Mouse (Mus musculus): ENCODE measurements around the gene Nckap1. TPM values are rescaled to one million over a fixed set of nuclear protein-coding genes. Genes with fewer than 3 reads are reported as not detected.

The Nckap1 gene
- 12.9 and 14.7 TPM in 2 replicates for polyA plus RNA-seq (2015; fragmentation: Nextera tagmentation; extraction: Ambion mirVana)

- no peaks in the 10 kb centered on the region for H3K36me3 ChIP-seq (replicated peaks)
- H3K9me3 ChIP-seq (replicated peaks): no peaks in the 10 kb centered on the region
- H3K27me3 ChIP-seq: peaks cover 49% of the 10 kb centered on the region
- under 1% methylated on average over 87 of the region's 88 CpGs for WGBS (ENCODE audit: insufficient replicate concordance)
- H3K4me3 ChIP-seq (replicated peaks): peak within 1 kb of the TSS; percentile 84
- peak within 1 kb of the TSS; percentile 91 for H3K4me2 ChIP-seq
- peak; percentile 93 for ATAC-seq (ENCODE audit: insufficient read depth)
- H3K27ac ChIP-seq (replicated peaks): peak within 1 kb of the TSS; percentile 90
- H3K9ac ChIP-seq: peak within 1 kb of the TSS; percentile 82
- H3K4me1 ChIP-seq (replicated peaks): peaks cover 20% of the 10 kb centered on the region
Measured at GRCm38 (mm10) chr2:80581043-80581711, at the start of gene Nckap1. Gene Nckap1 (minus strand): TSS chr2:80581380.

GRCm38 (mm10) chr2:80624523-80624922 lies 43.3 kb upstream of the Nckap1 start:
- Histone ChIP-seq H3K27me3 (no peaks in the 10 kb centered on the region), H3K4me2 (no peak overlapping the region), H3K36me3 (replicated peaks) (peaks cover 9% of the 10 kb centered on the region; the same call in 1 of the 2 replicates), H3K9ac (no peak overlapping the region), H3K4me3 (replicated peaks) (no peak overlapping the region), H3K27ac (replicated peaks) (no peak overlapping the region), H3K4me1 (replicated peaks) (no peaks in the 10 kb centered on the region), H3K9me3 (replicated peaks) (no peaks in the 10 kb centered on the region)
- ATAC-seq (ENCODE audit: insufficient read depth): no peak
- 77% methylated on average over 4 of the region's 4 CpGs for WGBS (ENCODE audit: insufficient replicate concordance)

GRCm38 (mm10) chr2:80621921-80622320 lies 40.7 kb upstream of the Nckap1 start:
- whole genome bisulfite sequencing (ENCODE audit: insufficient replicate concordance): 77% methylated on average over 3 of the region's 3 CpGs
- no peak overlapping the region for H3K4me3 ChIP-seq (replicated peaks)

GRCm38 (mm10) chr2:80618991-80619390 lies 37.8 kb upstream of the Nckap1 start:
- no peaks in the 10 kb centered on the region for H3K27me3 ChIP-seq
- peaks cover 11% of the 10 kb centered on the region; the same call in 1 of the 2 replicates for H3K4me1 ChIP-seq (replicated peaks)
- H3K9ac ChIP-seq: no peak overlapping the region
- no peak overlapping the region for H3K27ac ChIP-seq (replicated peaks)
- no peaks in the 10 kb centered on the region for H3K36me3 ChIP-seq (replicated peaks)
- no peaks in the 10 kb centered on the region for H3K9me3 ChIP-seq (replicated peaks)
- 70% methylated on average over 3 of the region's 3 CpGs for WGBS (ENCODE audit: insufficient replicate concordance)
- ATAC-seq (ENCODE audit: insufficient read depth): no peak
- H3K4me3 ChIP-seq (replicated peaks): no peak overlapping the region
- no peak overlapping the region for H3K4me2 ChIP-seq

More at GRCm38 (mm10) chr2:80621921-80622320, 40.7 kb upstream of the Nckap1 start:
- Histone ChIP-seq H3K27me3 (no peaks in the 10 kb centered on the region), H3K9me3 (replicated peaks) (no peaks in the 10 kb centered on the region), H3K4me1 (replicated peaks) (peaks cover 8% of the 10 kb centered on the region; the same call in 1 of the 2 replicates), H3K36me3 (replicated peaks) (peaks cover 8% of the 10 kb centered on the region; the same call in 1 of the 2 replicates), H3K4me2 (no peak overlapping the region), H3K9ac (no peak overlapping the region), H3K27ac (replicated peaks) (no peak overlapping the region)
- ATAC-seq (ENCODE audit: insufficient read depth): no peak

GRCm38 (mm10) chr2:80616854-80617737 lies 35.9 kb upstream of the Nckap1 start, which contains the start of the genes Dusp19 and Nup35:
Gene Dusp19 (plus strand): TSS chr2:80617045.
Gene Nup35 (plus strand): TSS chr2:80617236.
- peak; percentile 99 for ATAC-seq (ENCODE audit: insufficient read depth)
- Histone ChIP-seq H3K4me2 (peak within 1 kb of the TSS; percentile 80), H3K36me3 (replicated peaks) (no peaks in the 10 kb centered on the region), H3K4me3 (replicated peaks) (peak within 1 kb of the TSS; percentile 67), H3K4me1 (replicated peaks) (peaks cover 11% of the 10 kb centered on the region; the same call in 1 of the 2 replicates), H3K9me3 (replicated peaks) (no peaks in the 10 kb centered on the region), H3K27me3 (no peaks in the 10 kb centered on the region), H3K9ac (peak within 1 kb of the TSS; percentile 54), H3K27ac (replicated peaks) (peak within 1 kb of the TSS; percentile 60)
- WGBS (ENCODE audit: insufficient replicate concordance): 1% methylated on average over 21 of the region's 21 CpGs

GRCm38 (mm10) chr2:80612796-80613195 lies 31.6 kb upstream of the Nckap1 start:
- Histone ChIP-seq H3K27me3 (no peaks in the 10 kb centered on the region), H3K9ac (no peak overlapping the region), H3K4me3 (replicated peaks) (no peak overlapping the region), H3K27ac (replicated peaks) (no peak overlapping the region), H3K4me2 (no peak overlapping the region), H3K9me3 (replicated peaks) (no peaks in the 10 kb centered on the region), H3K4me1 (replicated peaks) (peaks cover 8% of the 10 kb centered on the region; the same call in 1 of the 2 replicates), H3K36me3 (replicated peaks) (no peaks in the 10 kb centered on the region)
- 56% methylated on average over 2 of the region's 2 CpGs for WGBS (ENCODE audit: insufficient replicate concordance)
- no peak for ATAC-seq (ENCODE audit: insufficient read depth)

GRCm38 (mm10) chr2:80612286-80612685 lies 31.1 kb upstream of the Nckap1 start:
- Histone ChIP-seq H3K9ac (no peak overlapping the region), H3K9me3 (replicated peaks) (no peaks in the 10 kb centered on the region), H3K27me3 (no peaks in the 10 kb centered on the region), H3K4me2 (no peak overlapping the region), H3K4me1 (replicated peaks) (0 out of 2 replicates have a peak, but pooled peaks cover 4% of the 10 kb centered on the region), H3K27ac (replicated peaks) (no peak overlapping the region), H3K36me3 (replicated peaks) (no peaks in the 10 kb centered on the region), H3K4me3 (replicated peaks) (no peak overlapping the region)
- WGBS (ENCODE audit: insufficient replicate concordance): 53% methylated on average over 1 of the region's 1 CpGs
- ATAC-seq (ENCODE audit: insufficient read depth): no peak

GRCm38 (mm10) chr2:80603771-80604426 lies 22.7 kb upstream of the Nckap1 start:
- Histone ChIP-seq H3K36me3 (replicated peaks) (no peaks in the 10 kb centered on the region), H3K4me1 (replicated peaks) (no peaks in the 10 kb centered on the region), H3K4me2 (no peak overlapping the region), H3K4me3 (replicated peaks) (no peak overlapping the region), H3K27ac (replicated peaks) (no peak overlapping the region), H3K9me3 (replicated peaks) (no peaks in the 10 kb centered on the region), H3K27me3 (no peaks in the 10 kb centered on the region), H3K9ac (no peak overlapping the region)
- 85% methylated on average over 19 of the region's 19 CpGs for WGBS (ENCODE audit: insufficient replicate concordance)
- ATAC-seq (ENCODE audit: insufficient read depth): no peak

DNA sequence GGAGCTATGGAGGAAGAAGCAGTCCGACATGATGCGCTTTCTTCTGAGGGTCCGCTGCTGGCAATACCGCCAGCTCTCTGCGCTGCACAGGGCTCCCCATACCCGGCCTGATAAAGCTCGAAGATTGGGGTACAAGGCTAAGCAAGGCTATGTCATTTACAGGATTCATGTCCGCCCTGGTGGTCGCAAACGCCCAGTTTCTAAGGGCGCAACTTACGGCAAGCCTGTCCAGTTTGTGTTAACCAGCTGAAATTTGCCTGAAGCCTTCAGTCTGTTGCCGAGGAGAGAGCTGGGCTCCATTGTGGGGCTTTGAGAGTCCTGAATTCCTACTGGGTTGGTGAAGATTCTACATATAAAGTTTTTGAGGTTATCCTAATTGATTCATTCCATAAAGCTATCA lies 21.6 kb upstream of the Nckap1 start:
- 78% methylated on average over 13 of the region's 13 CpGs for WGBS (ENCODE audit: insufficient replicate concordance)
- Histone ChIP-seq H3K4me2 (no peak overlapping the region), H3K27me3 (no peaks in the 10 kb centered on the region), H3K9me3 (replicated peaks) (no peaks in the 10 kb centered on the region), H3K27ac (replicated peaks) (no peak overlapping the region), H3K4me3 (replicated peaks) (no peak overlapping the region), H3K4me1 (replicated peaks) (no peaks in the 10 kb centered on the region), H3K9ac (no peak overlapping the region), H3K36me3 (replicated peaks) (no peaks in the 10 kb centered on the region)
- ATAC-seq (ENCODE audit: insufficient read depth): no peak

- no peaks in the 10 kb centered on the region for H3K36me3 ChIP-seq (replicated peaks)
- H3K27me3 ChIP-seq: no peaks in the 10 kb centered on the region
- H3K4me2 ChIP-seq: no peak overlapping the region
- H3K9me3 ChIP-seq (replicated peaks): no peaks in the 10 kb centered on the region
- no peak overlapping the region for H3K4me3 ChIP-seq (replicated peaks)
- ATAC-seq (ENCODE audit: insufficient read depth): no peak
- H3K9ac ChIP-seq: no peak overlapping the region
- H3K27ac ChIP-seq (replicated peaks): no peak overlapping the region
- H3K4me1 ChIP-seq (replicated peaks): no peaks in the 10 kb centered on the region
Measured at GRCm38 (mm10) chr2:80600611-80601010, 19.4 kb upstream of the Nckap1 start.

DNA sequence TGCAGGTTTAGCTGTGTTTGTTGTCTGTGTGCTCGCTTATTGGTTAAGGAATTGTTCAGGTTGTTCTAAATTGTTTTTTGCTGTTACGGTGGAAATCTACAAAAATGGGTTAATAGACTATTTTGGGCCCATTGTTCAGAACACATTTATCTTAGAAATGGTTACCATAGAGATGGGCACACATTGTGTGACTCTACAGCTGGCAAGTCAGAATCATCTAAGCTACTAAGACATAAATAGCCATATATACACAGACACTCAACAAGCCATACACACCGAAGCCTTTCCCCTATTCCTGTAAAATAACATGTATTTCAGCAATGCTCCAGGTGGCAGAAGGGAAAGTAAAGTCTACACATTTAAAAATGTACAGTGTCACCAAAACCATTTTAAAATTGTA lies 18.7 kb upstream of the Nckap1 start:
- Histone ChIP-seq H3K4me3 (replicated peaks) (no peak overlapping the region), H3K4me1 (replicated peaks) (no peaks in the 10 kb centered on the region), H3K27ac (replicated peaks) (no peak overlapping the region), H3K36me3 (replicated peaks) (no peaks in the 10 kb centered on the region), H3K27me3 (no peaks in the 10 kb centered on the region), H3K9ac (no peak overlapping the region), H3K9me3 (replicated peaks) (no peaks in the 10 kb centered on the region), H3K4me2 (no peak overlapping the region)
- WGBS (ENCODE audit: insufficient replicate concordance): 64% methylated on average over 3 of the region's 3 CpGs
- ATAC-seq (ENCODE audit: insufficient read depth): no peak
